Mouse (Mus musculus) large intestine, adult 2 months (tissue): Measurements from ENCODE around the gene Ddah2. TPM values are rescaled to one million over a fixed set of nuclear protein-coding genes. Genes with fewer than 3 reads are reported as not detected.

Source experiments
- DNase-seq: peaks from one replicate; pipeline ENCODE4 v3.0.0-alpha.2; 2012; ENCODE audit warnings: low read depth, low spot score
- WGBS: fragments of 180-500 bp; shearing (Covaris S2); methylation state at CpG from one replicate; pipeline ENCODE4 v1.1.7; 2018; 5-methylcytosine and 5-hydroxymethylcytosine counted together
- polyA plus RNA-seq: library from polyadenylated mRNA; depleted of rRNA; stranded (reverse); fragments of >200 nt; gene quantifications from 2 replicates; pipeline ENCODE4 v1.2.3, GENCODE M21; 2012

Ddah2 gene
- polyA plus RNA-seq, 1 experiment: 14.9 TPM

DNA sequence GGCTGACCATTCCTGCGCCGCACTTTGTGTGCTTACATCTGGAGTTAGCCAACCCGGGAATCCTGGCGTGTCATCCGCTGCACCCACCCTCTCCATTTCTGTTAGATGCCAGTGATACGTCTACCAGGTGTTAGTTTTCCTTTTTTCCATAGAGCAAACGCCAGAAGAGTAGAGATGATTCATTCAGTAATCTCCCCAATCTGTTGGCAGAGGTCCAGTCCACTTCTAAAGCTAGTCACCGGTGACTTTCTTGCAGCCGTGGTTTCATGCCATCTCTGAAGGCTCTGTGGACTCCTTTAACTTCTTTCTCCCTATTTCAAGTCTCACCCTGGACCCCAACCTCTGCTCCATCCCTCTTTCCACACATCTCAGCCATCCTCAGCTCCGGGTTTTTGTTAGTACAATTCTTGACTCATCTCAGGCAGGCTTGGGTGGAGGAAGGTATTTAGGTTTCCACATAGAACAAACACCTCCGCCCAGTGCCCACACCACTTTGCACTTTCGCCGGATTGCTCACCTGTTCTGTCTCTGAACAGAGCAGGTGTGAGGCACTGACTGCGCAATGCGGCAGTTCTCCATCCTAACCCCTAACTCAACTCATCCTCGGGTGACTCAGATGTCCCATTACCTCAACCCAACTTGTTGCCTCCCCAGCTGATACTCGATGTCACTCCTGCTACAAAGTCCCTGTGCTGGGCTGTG is 9.5 kb downstream of the Ddah2 start:
- 30% methylated on average over 17 of the region's 17 CpGs for WGBS
- no peak for DNase-seq

DNA sequence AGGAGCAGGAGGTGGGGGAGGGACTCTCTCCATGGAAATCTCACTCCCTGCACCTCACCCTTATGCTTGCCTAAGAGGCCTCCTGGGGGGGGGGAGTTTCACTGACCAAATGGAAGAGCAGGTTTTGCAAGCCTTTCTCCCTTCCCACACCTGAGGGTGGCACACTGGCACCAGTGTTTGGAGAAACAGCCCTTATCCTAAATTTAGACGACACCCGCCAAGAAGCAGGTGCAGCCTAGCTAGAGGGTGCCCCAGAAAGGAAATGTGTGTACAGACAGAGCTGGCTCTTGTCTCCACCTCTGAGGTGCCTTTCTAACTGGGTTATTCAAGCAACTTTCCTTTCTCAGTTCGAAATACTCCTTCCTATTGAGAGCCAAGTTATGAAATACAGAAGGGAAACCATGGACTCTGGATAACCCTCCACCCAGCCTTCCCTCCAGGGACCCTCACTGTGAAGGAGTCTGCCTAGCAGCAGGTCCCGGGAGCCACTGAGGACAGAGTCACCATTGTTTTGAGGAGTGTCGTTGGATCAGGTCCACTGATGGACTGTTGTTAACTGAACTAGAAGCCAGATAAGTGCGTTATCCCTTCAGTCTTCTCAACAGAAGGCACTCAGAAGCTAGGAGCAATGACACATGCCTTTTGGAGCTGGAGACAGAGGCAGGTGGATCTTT is 11.9 kb downstream of the Ddah2 start:
- no peak for DNase-seq
- WGBS: 16% methylated on average over 6 of the region's 6 CpGs

DNA sequence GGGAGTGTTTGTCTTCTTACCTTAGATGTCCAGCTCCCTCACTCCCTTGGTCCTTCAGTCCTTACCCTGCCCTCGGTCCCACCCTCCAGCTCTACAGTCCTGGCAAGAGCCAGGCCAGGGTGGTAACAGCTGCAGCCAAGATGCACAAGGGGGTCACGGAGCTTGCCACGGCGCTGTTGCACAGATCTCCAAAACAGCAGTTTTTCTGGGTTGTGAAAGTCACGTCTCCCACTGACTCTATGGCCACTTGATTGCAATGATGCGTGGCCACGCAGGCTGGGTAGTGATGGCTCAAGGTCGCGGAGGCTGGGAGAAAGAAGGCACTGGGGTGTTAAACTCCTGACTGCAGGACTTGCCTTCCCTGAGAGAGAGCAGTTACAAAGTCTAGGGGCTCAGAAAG is 12.6 kb downstream of the Ddah2 start:
- DNase-seq: no peak
- 69% methylated on average over 9 of the region's 9 CpGs for WGBS

DNA sequence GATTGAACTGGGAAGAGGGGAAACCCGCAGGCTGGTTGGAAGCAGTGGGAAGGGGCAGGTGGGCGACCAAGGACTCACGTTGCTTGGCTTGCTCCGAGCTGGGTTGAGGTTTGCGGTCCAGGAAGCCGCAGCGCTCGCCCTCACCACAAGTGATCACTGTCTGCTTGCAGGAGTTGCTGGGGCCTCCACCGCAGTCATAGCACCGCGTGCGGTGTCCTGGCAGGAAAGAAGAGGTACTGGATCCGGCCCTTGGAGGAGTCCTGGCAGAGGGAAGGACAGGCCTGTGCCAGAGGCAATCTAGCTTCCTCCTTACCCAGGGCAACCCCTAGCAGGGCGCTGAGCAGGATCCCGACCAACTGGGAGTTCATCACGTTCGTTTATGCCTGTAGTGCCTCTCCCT is 15.3 kb downstream of the Ddah2 start:
- no peak for DNase-seq
- WGBS: 43% methylated on average over 17 of the region's 17 CpGs

DNA sequence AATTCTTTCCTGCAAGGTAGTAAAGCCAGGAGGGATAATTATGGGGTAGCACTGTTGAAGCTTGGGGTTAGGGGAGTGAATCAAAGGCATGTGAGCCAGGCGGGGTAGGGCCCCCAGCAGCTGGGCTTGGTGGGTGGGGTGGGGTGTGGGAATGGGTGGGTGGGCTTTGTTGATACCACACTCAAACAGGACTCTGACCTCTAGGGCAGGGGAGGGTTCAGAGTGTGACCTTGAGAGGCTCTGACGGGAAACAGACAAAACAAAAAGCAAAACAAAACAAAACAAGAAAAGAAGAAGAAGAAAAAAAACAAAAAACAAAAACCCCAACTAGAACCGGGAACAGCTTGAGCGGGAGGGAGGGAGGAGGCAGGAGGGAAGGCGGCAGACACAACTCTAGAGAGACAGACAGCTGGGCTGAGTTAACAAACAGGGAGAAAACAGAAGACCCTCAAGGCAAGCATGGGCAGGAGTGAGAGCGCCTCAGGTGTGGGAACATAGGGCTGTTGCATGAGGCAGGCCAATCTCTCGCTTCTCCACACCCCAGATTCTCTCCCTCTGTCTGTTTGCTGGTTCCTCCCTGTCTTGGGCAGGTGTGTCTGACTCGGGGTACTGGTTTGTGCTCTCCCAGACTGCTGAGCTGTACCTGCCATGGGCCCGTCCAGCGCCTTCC is 17.8 kb downstream of the Ddah2 start, which contains the start of gene Ly6g6e:
TSS of gene Ly6g6e (plus strand) at position 396 of the 670 bp plus-strand sequence.
- DNase-seq: no peak
- 23% methylated on average over 10 of the region's 10 CpGs for WGBS

DNA sequence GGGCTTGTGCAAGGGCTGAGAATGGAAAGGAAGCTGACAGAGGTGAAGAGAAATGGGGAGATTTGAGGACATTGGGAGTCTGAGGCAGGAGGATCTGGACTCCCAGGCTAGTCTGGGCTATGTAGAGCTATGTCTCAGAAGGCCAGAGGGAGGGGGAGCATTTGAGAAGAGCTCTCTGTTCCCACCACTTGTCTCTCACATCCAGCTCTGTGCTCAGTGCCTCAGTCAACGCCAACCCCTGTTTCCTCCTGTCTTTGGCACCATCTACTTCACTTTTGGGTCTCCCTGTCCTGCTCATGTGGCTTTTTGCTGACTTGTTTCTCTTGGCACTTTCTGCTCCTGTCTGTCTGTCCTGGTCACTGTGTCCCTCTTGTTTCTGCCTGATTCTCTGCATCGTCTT is 18.4 kb downstream of the Ddah2 start:
- no peak for DNase-seq
- WGBS: 9% methylated on average over 2 of the region's 2 CpGs

DNA sequence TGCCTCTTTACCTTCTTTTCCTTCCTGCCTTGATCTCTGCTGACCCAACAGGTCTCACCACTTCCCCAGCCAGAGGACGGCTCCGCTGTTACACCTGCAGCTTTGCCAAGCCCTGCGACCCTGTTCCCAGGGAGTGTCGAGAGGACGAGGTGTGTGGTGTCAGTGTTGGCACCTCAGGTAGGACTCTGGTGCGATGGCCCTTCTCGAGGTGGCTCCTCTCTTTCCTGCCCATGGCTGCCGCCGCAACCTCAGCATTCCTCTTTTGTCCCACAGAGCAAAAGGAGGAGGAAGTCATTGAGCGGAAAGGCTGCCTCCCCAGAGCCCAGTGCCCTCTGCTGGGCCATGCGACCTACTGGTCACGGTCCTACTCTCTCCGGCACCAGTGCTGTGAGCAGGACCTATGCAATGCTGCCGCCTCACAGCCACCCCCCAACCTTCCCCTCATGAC is 19.0 kb downstream of the Ddah2 start, which contains the start of gene Ly6g6d:
TSS of gene Ly6g6d (minus strand) at position 280 of the 448 bp plus-strand sequence.
- no peak for DNase-seq
- 3% methylated on average over 14 of the region's 14 CpGs for WGBS

DNA sequence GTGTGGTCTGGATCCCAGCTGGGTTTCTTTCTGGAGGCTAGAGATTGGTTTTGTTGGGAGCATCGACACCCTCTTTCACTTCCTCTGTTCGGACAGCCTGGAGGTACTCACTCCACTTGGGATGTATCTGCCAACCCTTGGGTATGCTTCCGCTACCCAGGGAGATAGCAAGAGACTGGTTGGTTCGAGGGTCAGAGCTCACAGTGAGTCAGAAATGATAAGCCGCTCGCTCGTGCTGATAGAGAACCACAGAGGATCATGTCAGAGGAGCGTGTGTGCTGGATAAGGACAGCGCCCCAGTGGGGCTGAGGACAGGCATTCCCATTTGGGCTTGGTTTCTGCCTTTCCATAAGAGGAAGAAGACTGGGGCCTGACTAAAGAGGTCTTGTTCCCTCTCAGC is 20.9 kb downstream of the Ddah2 start:
- no peak for DNase-seq
- WGBS: 18% methylated on average over 9 of the region's 9 CpGs

DNA sequence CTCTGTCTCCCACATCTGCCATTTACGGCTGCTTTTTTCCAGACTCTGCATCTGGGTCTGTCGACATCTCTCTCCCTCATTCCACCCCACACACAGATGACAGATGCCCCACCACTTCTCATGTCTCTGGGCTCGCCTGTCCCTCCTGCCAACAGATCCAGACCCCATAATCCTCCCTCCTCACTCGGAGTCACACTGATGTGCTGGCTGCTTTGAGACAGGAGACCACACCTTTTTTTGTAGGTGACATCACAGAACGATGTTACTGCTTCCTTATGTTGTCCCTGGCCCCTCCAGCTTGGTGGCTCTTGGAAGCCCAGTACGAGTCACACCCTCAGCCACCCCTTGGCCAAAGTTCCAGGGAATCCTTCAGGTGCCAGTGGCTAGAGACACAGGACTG is 21.4 kb downstream of the Ddah2 start:
- WGBS: 20% methylated on average over 6 of the region's 6 CpGs

DNA sequence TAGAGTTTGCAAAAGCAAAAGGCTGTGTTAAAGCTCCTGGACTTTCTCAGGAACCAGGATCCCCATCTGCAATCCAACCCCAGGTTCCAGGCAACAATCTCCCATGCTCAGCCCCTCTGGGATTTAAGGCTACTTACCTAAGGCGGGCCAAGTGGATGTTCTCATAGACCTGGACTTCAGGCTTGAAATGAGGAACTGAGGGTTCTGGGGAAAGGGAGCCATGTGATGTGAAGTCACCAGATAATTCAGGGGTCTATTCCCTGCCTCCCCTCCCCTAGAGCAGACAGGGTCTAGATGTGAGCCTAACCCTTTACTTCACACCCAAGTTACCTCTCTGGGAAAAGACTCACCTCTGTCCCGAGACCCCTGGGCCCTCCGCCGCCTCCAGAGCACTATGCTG is 21.9 kb downstream of the Ddah2 start:
- no peak for DNase-seq
- 90% methylated on average over 4 of the region's 4 CpGs for WGBS

More for the DNA sequence above, 21.4 kb downstream of the Ddah2 start:
- no peak for DNase-seq

DNA sequence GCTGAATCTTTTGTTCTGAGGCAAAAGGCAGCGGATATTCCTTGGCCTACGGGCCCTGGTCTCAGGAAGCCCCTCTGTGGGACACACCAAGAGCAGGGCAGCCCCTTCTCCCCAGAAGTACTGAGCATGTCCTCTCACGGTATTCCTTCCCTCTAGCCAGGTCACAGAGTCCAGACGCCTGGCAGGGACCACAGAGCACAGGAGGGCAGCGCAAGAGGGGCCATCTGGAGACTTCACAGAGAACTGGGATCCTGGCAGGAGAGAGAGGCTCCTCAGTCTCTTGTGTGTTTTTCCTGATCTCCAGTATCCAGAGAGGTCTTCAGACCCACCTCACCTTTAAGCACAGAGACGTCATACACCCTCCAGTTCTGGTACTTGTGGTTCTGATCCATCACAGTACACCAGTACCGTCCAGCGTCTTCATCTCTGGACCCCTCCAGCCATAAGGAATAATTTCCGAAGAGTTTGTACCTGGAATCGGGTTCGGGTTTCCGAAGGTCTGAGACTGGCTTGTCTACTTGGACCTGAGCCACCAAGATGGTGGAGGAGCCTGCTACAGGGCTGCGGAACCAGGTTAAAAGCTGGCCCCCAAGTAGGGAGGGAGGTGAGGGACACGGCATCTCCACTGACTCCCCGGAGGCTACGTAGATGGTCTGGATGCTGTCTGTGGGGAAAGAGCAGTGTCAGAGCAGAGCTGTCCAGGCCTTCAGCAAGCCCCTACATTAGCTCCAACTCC is 24.2 kb downstream of the Ddah2 start:
- DNase-seq: no peak
- WGBS: 92% methylated on average over 16 of the region's 16 CpGs

DNA sequence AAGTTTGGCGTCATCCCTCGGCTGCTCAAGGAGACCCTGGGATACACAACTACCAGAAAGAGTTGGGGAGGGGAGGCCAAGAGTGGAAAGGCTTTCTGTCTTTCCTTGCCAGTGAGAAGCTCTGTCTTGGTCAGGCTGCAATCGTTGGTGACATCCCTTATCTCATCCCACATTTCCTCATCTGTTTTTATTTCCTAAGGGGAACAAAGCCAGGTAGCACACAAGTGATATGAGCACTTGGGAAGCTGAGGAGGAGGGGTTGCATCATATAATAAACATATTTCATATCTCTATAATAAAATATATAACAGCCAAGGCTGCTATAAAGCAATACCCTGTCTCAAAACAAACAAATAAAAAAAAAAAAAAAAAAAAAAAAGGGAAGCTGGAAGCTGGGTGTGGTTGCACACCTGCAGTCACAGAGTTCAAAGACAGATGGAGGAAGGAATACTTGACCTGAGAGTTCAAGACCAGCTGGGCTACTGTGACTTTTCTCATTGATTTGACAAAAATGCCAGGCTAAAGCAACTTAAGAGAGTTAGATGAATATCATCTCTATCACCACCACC is 25.2 kb downstream of the Ddah2 start:
- WGBS: 26% methylated on average over 3 of the region's 3 CpGs

DNA sequence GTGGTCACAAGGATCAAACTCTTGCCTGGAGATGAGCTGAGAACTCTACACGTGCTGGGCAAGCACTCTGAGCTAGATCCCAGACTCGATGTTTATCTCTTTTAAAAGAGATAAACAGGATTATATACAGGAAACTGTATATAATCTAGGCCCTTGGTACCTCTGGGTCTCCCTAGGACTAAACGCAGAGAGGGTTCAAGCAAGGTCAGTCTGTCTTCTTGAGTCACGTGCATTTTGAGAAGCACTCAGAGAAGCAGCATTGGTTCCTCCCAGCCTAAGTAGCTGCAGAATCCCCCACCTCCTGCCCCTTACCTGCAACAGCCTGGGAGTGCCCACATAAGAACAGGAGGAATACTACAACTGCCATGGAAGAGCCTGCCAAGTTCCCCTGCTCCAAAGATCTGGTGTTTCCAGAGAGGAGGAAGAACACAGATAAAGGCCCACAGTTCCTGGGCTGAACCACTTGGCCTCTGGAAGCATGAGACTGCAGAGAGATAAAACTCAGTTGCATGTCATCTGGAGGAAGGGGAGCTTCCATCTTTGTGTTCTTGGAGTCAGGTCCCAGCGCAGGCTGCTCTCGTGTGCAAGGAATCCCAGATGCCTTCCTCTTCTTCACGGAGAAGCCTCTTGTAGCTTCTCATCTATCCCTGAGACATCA is 26.5 kb downstream of the Ddah2 start, which contains the start of gene Ly6g6f:
TSS of gene Ly6g6f (minus strand) at position 403 of the 658 bp plus-strand sequence.
- 64% methylated on average over 7 of the region's 7 CpGs for WGBS
- DNase-seq: no peak

More for the DNA sequence above, 25.2 kb downstream of the Ddah2 start:
- DNase-seq: no peak

DNA sequence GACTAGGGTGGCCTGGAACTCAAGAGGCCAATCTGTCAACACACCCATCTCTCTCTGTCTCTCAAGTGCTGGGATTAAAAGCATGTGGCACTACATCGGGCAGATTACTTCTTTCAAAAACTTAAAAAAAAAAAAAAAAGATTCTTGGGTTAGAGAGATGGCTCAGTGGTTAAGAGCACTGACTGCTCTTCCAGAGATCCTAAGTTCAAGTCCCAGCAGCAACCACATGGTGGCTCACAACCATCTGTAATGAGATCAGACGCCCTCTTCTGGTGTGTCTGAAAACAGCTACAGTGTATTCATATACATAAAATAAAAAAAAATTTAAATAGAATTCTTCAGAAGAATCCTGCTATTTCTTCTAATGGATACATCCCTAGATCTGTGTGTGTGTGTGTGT is 29.3 kb downstream of the Ddah2 start:
- WGBS: 40% methylated on average over 2 of the region's 2 CpGs
- no peak for DNase-seq

DNA sequence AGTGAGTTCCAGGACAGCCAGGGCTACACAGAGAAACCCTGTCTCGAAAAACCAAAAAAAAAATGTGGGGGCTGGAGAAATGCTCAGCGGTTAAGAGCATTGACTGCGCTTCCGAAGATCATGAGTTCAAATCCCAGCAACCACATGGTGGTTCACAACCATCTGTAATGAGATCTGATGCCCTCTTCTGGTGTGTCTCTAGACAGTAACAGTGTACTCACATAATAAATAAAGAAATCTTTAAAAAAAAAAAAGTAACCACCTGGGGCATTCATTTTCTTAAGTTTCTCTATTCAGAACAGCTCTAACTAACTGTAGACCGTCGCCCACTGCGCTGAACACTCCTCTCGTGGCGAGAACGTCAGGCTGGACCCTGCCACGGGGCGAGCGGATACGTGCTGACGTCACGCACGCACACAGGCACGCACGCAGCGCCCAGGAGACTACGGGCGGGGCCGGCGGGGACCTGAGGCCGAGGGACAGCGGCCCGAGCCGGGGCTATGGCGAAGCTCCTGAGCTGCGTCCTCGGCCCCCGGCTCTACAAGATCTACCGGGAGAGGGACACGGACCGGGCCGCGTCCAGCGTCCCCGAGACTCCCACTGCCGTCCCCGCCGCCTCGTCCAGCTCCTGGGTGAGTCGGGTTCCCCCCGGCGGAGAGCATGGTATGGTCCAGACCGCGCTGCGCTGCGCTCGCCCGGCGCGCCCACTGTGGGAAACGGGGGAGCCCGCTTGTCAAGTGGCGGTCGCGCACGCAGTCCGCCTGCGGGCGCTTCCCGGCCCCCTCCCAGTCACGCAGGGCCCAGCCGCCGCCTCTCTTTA is 30.2 kb downstream of the Ddah2 start, which contains the start of gene Abhd16a:
TSS of gene Abhd16a (plus strand) at position 439 of the 820 bp plus-strand sequence.
- WGBS: 3% methylated on average over 67 of the region's 67 CpGs
- no peak for DNase-seq

DNA sequence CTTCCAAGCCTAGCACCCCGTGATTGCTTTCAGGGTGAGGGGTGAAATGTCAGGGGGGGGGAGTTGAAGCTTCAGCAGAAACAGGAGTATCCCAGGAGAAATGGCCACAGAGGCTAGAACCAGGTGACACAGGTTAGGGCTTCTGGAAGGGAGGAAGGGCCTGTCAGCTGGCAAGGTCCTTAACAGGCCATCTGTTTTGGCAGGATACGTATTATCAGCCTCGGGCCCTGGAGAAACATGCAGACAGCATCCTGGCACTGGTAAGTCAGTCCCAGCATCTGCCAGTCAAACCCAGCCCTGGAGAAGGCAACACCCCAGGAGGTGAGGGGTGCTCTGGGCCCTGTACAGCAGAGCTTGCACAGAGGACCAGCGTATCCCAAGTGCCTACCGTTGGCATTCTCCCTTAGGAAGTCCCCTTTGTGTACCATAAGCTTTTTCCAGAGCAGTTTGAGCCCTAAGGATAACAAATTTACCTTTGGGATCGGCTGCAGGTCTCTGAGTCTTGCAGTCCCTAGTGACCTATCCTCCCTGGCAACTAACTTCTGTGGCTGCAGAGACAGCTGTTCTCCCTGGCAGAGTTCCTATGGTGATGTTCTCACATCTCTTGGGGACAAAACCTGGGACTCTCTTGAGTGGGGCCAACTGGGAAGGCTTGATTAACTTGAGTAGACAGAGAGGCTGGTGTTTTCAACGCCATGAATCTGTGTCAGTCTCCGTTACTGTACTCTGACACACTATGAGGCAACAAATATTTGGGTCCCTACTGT is 31.5 kb downstream of the Ddah2 start:
- 52% methylated on average over 8 of the region's 8 CpGs for WGBS
- DNase-seq: no peak

DNA sequence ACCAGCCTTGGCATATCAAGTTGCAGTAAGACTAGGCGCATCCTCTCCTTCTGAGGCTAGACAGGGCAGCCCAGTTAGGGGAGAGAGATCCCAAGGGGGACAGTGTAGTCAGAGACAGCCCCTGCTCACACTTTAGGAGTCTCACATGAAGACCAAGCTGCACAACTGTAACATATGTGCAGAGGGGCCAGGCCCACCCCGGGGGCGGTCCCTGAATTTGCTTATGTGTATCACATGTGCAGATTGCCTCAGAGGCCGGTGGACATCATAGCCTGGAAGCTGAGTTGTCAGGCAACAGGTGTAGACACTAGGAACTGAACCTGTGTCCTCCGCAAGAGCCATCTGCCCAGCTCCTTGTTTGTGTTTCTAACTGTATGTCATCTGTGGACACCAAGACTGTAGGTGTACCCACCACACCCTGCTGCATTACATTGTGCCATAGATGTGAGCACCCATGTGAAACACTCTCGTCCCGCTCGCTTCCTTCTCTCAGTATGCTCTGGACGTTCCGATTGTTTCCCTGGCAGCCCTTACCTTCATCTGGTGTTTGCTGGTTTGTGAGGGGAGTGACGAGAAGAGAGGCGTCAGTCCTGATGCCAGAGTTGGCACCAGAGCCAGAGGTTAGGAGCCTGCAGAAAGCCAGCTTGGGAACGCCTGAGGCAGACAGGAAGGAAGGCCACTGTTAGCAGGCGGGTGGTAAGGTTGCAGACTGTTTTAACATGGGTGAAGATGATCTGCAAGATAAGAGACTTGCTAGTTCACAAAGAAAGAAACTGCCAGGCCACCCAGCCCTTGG is 33.8 kb downstream of the Ddah2 start:
- WGBS: 91% methylated on average over 14 of the region's 14 CpGs
- no peak for DNase-seq
